Mouse (Mus musculus) small intestine, adult 2 months (tissue): ENCODE data around the gene Arhgef3.

ENCODE experiments used
- CTCF ChIP-seq: fragments of 200-500 bp; IDR thresholded peaks from 2 replicates; pipeline ENCODE4 v1.5.1; 2012; ENCODE audit warnings: low read depth, mild to moderate bottlenecking, control low read depth, inconsistent platforms, low read length, moderate library complexity, mixed read lengths; ENCODE audit not compliant: insufficient replicate concordance, insufficient read length; ENCODE audit errors: extremely low read depth
- POLR2A ChIP-seq: fragments of 200-500 bp; IDR thresholded peaks from 2 replicates; pipeline ENCODE4 v1.6.1; 2012; ENCODE audit warnings: low read depth, mild to moderate bottlenecking, control low read depth, inconsistent platforms, low read length, moderate library complexity

GRCm38 (mm10) chr14:27312380-27312779 is 197.7 kb downstream of the Arhgef3 start:
- TF ChIP-seq CTCF (no peak), POLR2A (no peak)
